In genomic region chr3:133617036-133617435, GRCm38 (mm10) we compare ENCODE assay signal across 25 mouse cellular contexts.
"Had no signal": no experiment of that assay in that cellular context is flagged by ENCODE, and none has a peak within 500 bp of the region (broad histone marks: within the 10 kb centered on the region; RNA-seq: fewer than 3 reads in every experiment).

No protein-coding gene starts in this region.

- H3K4me2 ChIP-seq: heart, embryonic 13.5 days; heart, embryonic 15.5 days; hindbrain, embryonic 13.5 days; hindbrain, embryonic 15.5 days; kidney, embryonic 15.5 days; limb, embryonic 12.5 days; liver, embryonic 11.5 days had no signal

- H3K27ac ChIP-seq: heart, embryonic 10.5 days; heart, embryonic 13.5 days; heart, embryonic 15.5 days; hindbrain, embryonic 13.5 days; hindbrain, embryonic 15.5 days; hindbrain, postnatal 0 days; kidney, embryonic 15.5 days; kidney, postnatal 0 days; limb, embryonic 10.5 days; limb, embryonic 12.5 days had no signal

- H3K4me3 ChIP-seq: heart, embryonic 10.5 days; heart, embryonic 13.5 days; heart, embryonic 15.5 days; hindbrain, embryonic 13.5 days; hindbrain, embryonic 15.5 days; kidney, embryonic 15.5 days; limb, embryonic 10.5 days; limb, embryonic 12.5 days had no signal

- DNase-seq: gastrocnemius, postnatal 14 days; gastrocnemius, postnatal 36 days; heart, adult 18-20 months; heart, postnatal 14 days; heart, postnatal 36 days; kidney, adult 11 months; kidney, adult 2 months; kidney, adult 9 months; kidney, postnatal 14 days; kidney, postnatal 36 days; layer of hippocampus, adult 9-11 months; layer of hippocampus, postnatal 36 days; liver had no signal

- H3K9ac ChIP-seq: heart, embryonic 13.5 days; heart, embryonic 15.5 days; hindbrain, embryonic 13.5 days; hindbrain, embryonic 15.5 days; kidney, embryonic 15.5 days; limb, embryonic 12.5 days had no signal

- H3K27me3 ChIP-seq: heart, embryonic 13.5 days; heart, embryonic 15.5 days; hindbrain, embryonic 13.5 days; hindbrain, embryonic 15.5 days; kidney, embryonic 15.5 days; limb, embryonic 12.5 days had no signal

- H3K4me1 ChIP-seq: heart, embryonic 10.5 days; kidney, embryonic 15.5 days had no signal

- H3K9me3 ChIP-seq: heart, embryonic 10.5 days; heart, embryonic 13.5 days; heart, embryonic 15.5 days; hindbrain, embryonic 13.5 days; hindbrain, embryonic 15.5 days; kidney, embryonic 15.5 days; limb, embryonic 10.5 days; limb, embryonic 12.5 days had no signal

- H3K36me3 ChIP-seq: heart, embryonic 10.5 days; heart, embryonic 13.5 days; heart, embryonic 15.5 days; hindbrain, embryonic 13.5 days; hindbrain, embryonic 15.5 days; kidney, embryonic 15.5 days; limb, embryonic 10.5 days; limb, embryonic 12.5 days had no signal

- ATAC-seq: hindbrain, postnatal 0 days; intestine, embryonic 16.5 days had no signal
